Mouse (Mus musculus) intestine, embryonic 15.5 days (tissue): ENCODE results near the gene Rpl10. TPM values are rescaled to one million over a fixed set of nuclear protein-coding genes. Genes with fewer than 3 reads are reported as not detected.

Experiments used
- ATAC-seq: fragments of 200-750 bp; cut with Nextera tagmentation; 2 replicates; pipeline ENCODE4 v1.8.0; 2017; ENCODE audit warnings: moderate TSS enrichment, moderate library complexity
- H3K27ac ChIP-seq: fragments of 300-500 bp; sonication (generic); 2 replicates; pipeline ENCODE4 v1.5.1; 2015; ENCODE audit warnings: mild to moderate bottlenecking, inconsistent platforms
- H3K27me3 ChIP-seq: fragments of 300-500 bp; sonication (generic); replicated peaks from 2 replicates; pipeline ENCODE4 v1.6.1; 2015; ENCODE audit warnings: inconsistent platforms
- H3K36me3 ChIP-seq: fragments of 300-500 bp; sonication (generic); 2 replicates; pipeline ENCODE4 v1.6.1; 2015; ENCODE audit warnings: inconsistent platforms
- H3K4me1 ChIP-seq: fragments of 300-500 bp; sonication (generic); replicated peaks from 2 replicates; pipeline ENCODE4 v1.6.1; 2015; ENCODE audit warnings: inconsistent platforms
- H3K4me2 ChIP-seq: fragments of 300-500 bp; sonication (generic); replicated peaks from 2 replicates; pipeline ENCODE4 v1.6.1; 2015; ENCODE audit warnings: mild to moderate bottlenecking, inconsistent platforms
- H3K4me3 ChIP-seq: fragments of 300-500 bp; sonication (generic); replicated peaks from 2 replicates; pipeline ENCODE4 v1.5.1; 2015; ENCODE audit warnings: inconsistent platforms
- H3K9ac ChIP-seq: fragments of 300-500 bp; sonication (generic); 2 replicates; pipeline ENCODE4 v1.6.1; 2015; ENCODE audit warnings: inconsistent platforms
- H3K9me3 ChIP-seq: fragments of 300-500 bp; sonication (generic); 2 replicates; pipeline ENCODE4 v1.6.1; 2016; ENCODE audit warnings: inconsistent platforms
- WGBS: fragments of 180-500 bp; shearing (Covaris S2); methylation state at CpG from one replicate; pipeline ENCODE4 v1.1.7; 2015; 5-methylcytosine and 5-hydroxymethylcytosine counted together
- polyA plus RNA-seq: library from polyadenylated mRNA; unstranded; fragments of >200 nt; fragmentation: Nextera tagmentation; extraction: Ambion mirVana; gene quantifications from 2 replicates; pipeline ENCODE4 v1.2.1, GENCODE M21; 2015

Gene Rpl10
- polyA plus RNA-seq, 1 experiment from 2014 or later = 818 TPM

DNA sequence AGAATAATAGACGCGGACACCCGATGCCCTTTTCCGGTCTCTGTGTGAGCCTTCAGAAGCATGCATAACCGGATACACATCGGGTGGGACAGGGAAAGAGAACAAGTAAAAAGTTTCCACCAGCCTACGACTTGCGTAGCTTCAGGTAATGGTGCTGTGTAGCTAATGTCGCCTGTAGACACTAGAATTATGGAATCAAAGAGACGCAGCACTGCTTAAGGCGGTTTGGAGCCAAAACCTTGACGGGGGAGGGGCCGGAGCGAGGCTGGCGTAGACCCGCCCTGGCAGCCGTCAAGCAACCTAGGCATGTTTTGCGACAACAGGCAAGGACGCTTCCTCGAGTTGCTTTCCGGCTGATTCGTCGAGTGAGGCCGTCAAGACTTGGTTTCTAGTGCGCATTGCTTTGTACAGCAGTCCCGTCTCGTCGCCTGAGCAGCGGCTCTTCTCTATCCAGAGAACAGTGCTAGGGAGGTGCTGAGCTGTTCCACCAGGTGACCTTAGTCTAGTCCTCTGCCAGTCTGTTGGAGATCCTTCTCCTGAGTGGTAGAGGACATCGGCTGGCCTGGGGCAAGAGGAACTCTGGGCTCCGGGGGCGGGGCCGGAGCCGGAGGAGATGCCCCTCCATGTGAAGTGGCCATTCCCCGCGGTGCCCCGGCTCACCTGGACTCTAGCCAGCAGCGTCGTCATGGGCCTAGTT lies 11.9 kb downstream of the Rpl10 start:
- ATAC-seq = peak; percentile 71
- WGBS = 21% methylated on average over 39 of the region's 39 CpGs

DNA sequence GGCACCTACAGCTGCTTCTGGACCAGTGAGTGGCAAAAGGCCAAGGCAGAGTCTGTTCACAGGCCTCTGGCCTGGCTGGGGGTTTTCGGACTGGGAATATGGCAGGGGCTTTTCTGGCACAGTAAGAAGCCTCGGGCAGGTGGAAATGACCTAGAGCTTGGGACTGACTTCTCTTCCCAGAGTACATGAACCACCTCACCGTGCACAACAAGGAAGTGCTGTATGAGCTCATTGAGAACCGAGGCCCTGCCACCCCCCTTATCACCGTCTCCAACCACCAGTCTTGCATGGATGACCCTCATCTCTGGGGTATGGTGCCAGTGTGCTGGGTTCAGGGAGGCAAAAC lies 12.5 kb downstream of the Rpl10 start:
- peak overlapping the region; percentile 59 for H3K9ac ChIP-seq
- peak overlapping the region; percentile 86 for H3K27ac ChIP-seq
- H3K36me3 ChIP-seq = no peaks in the 10 kb centered on the region
- H3K4me3 ChIP-seq = peak overlapping the region; percentile 54
- ATAC-seq = no peak; the same call in none of the 2 replicates
- H3K9me3 ChIP-seq = no peaks in the 10 kb centered on the region
- H3K4me1 ChIP-seq = no peaks in the 10 kb centered on the region
- no peaks in the 10 kb centered on the region for H3K27me3 ChIP-seq
- H3K4me2 ChIP-seq = peak overlapping the region; percentile 64
- WGBS = 38% methylated on average over 5 of the region's 5 CpGs

More for the DNA sequence above, 11.9 kb downstream of the Rpl10 start:
- Histone ChIP-seq H3K4me2 (peak overlapping the region; percentile 68), H3K4me3 (peak overlapping the region; percentile 54), H3K36me3 (no peaks in the 10 kb centered on the region), H3K4me1 (no peaks in the 10 kb centered on the region), H3K9me3 (no peaks in the 10 kb centered on the region), H3K27me3 (no peaks in the 10 kb centered on the region), H3K27ac (peak overlapping the region; percentile 86), H3K9ac (peak overlapping the region; percentile 59)

DNA sequence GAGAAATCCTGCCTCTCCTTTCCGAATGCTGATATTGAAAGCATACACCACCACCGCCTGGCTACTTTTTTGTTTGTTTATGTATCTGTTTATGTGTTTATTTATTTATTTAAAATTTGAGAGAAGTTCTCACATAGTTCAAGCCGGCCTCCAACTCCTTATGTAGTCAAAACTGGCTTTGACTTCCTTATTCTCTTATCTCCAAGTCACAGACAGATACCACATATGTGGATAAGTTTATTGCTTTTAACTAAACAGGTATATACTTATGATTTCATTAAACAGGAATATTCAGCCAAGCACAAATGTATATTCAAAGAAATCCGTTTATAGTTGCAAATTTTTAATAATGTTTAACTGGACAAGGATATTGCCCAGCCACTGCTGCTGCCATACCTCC lies 22.8 kb downstream of the Rpl10 start:
- no peaks in the 10 kb centered on the region for H3K27me3 ChIP-seq
- H3K9me3 ChIP-seq = no peaks in the 10 kb centered on the region
- H3K4me1 ChIP-seq = no peaks in the 10 kb centered on the region
- H3K27ac ChIP-seq = no peak overlapping the region
- ATAC-seq = no peak
- no peak overlapping the region for H3K9ac ChIP-seq
- no peak overlapping the region for H3K4me3 ChIP-seq
- H3K36me3 ChIP-seq = peaks cover 2% of the 10 kb centered on the region; the same call in 1 of the 2 replicates
- H3K4me2 ChIP-seq = no peak overlapping the region
- 69% methylated on average over 4 of the region's 4 CpGs for WGBS

DNA sequence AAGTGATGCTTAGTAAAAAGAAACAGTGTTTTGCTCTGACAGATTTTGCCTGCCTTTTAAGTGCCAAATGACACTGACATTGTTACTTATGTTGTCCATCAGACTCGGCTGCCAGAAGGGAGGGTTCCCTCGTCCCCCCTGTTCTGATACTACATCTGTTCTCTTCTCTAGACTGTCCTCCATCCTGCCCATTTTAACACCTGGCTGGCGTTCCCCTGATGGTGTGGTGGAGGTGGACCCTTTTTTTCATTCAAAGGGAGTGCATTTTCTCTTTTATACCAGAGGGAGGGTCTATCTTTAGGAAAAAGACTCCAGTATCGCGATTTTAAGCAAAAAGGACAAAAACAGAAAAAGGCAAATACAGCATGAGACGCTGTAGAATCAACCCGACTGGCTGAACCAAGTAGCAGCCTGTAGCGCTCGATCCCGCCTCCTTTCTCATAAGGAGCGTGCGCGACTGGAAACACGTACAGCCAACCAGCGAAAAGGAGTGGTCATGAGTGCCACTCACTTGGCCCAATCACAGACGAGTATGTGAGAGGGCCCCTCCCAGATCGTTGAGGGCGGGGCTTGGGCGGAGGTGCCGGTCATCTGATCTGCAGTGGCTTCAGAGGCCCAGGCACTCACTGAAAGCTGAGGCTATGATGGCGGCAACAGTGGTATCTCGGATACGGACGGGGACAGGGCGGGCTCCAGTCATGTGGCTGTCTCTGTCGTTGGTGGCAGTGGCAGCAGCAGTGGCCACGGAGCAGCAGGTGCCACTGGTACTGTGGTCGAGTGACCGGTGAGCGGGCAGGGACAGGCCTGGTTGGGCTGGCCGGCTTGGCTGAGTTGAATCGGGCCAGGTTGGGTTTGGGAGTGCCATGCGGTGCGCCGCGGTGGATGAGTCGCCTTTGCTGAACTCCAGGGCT lies 26.2 kb downstream of the Rpl10 start, which contains the start of gene Atp6ap1:
Gene Atp6ap1, plus strand, starts transcription at position 560 of the 911 bp plus-strand sequence.
- Histone ChIP-seq H3K4me1 (no peaks in the 10 kb centered on the region), H3K36me3 (no peaks in the 10 kb centered on the region; the same call in 1 of the 2 replicates), H3K4me3 (peak within 1 kb of the TSS; percentile 59), H3K4me2 (peak within 1 kb of the TSS; percentile 62), H3K27me3 (no peaks in the 10 kb centered on the region), H3K27ac (0 out of 2 replicates have a peak within 1 kb of the TSS, but pooled peaks have one; percentile 58), H3K9me3 (no peaks in the 10 kb centered on the region), H3K9ac (peak within 1 kb of the TSS; percentile 65)
- 18% methylated on average over 37 of the region's 37 CpGs for WGBS
- ATAC-seq = peak; percentile 100

DNA sequence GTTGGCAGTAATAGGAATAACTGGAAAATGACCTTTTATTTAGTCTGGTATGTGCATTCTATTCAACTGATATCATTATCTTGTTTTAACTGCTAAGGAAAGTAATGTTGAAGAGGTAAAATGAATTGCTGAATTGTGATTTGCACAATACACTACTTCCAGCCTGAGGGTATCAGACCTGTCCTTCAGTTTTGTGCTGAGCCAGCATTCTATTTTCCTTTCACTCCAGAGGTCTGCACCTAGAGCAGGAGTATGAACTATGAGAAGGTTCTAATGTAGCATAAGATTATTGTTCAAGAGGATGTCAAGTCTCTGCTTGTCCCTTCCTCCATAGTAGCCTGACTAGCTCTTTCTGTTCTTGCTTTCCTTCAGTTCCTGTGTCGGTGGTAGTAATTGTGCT lies 27.7 kb downstream of the Rpl10 start:
- Histone ChIP-seq H3K4me1 (no peaks in the 10 kb centered on the region), H3K9me3 (no peaks in the 10 kb centered on the region), H3K4me2 (no peak overlapping the region), H3K4me3 (no peak overlapping the region), H3K9ac (no peak overlapping the region), H3K27ac (no peak overlapping the region), H3K27me3 (no peaks in the 10 kb centered on the region), H3K36me3 (no peaks in the 10 kb centered on the region; the same call in 1 of the 2 replicates)
- no peak for ATAC-seq
- WGBS = 94% methylated on average over 1 of the region's 1 CpGs

DNA sequence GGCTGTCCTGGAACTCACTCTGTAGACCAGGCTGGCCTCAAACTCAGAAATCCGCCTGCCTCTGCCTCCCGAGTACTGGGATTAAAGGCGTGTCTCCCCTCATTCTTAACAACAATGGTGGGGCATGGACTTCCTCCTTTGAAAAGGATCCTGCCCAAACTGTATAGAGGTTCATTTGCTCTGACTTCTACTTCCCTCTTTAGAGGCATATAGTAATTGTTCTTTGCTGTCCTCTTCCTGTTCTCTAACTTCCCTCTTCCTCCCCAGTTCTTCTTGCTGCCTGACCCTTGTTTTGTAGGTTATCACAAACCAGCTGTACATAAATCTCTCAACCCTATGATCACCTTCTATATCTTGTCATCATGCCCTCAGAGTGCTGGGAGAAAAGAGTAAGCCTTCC lies 29.1 kb downstream of the Rpl10 start:
- Histone ChIP-seq H3K4me3 (no peak overlapping the region), H3K4me2 (no peak overlapping the region), H3K9me3 (no peaks in the 10 kb centered on the region), H3K9ac (no peak overlapping the region), H3K4me1 (no peaks in the 10 kb centered on the region), H3K36me3 (no peaks in the 10 kb centered on the region; the same call in 1 of the 2 replicates), H3K27me3 (no peaks in the 10 kb centered on the region), H3K27ac (no peak overlapping the region)
- WGBS = 90% methylated on average over 3 of the region's 3 CpGs
- ATAC-seq = no peak

DNA sequence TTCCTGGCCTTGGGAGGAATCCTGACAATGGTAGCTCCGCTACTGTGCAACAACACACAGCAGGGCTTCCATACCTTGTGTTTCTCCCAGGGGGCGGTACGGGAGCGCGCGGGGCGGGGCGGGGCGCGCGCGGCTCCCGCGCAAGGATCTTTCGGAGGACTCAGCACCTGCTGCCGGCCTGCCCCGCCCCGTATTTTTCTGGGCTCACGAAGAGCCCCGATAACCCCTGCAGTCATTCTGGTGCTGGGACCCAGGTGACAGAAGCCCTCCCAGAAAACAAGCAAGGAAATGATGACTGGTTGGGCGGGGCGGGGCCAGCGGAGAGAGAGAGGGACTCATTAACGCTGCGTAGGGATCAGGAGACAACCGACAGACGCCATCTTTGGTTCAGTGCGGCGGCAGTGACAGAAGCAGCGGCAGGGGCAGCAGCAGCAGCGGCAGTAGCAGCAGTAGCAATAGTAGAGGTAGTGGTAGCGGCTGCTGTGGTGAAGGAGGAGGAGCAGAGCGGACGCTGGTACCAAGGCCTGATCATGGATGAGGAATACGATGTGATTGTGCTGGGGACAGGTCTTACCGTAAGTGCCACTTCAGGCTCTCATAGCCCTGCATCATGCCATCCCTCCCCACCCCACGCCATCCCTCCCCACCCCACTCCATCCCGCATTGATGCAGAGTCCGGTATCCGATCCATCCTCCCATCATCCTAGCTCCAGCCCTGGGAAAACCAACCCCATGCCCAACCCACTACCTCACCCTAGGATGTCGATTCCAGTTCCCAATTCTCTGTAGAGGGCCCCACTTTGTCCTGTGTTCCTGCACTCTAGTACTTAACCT lies 34.5 kb downstream of the Rpl10 start, which contains the start of gene Gdi1:
Gene Gdi1, plus strand, starts transcription at position 132 of the 834 bp plus-strand sequence.
- Histone ChIP-seq H3K9ac (peak within 1 kb of the TSS; percentile 62), H3K4me3 (peak within 1 kb of the TSS; percentile 55), H3K9me3 (no peaks in the 10 kb centered on the region), H3K27ac (peak within 1 kb of the TSS; percentile 60), H3K27me3 (no peaks in the 10 kb centered on the region), H3K4me2 (peak within 1 kb of the TSS; percentile 58), H3K4me1 (no peaks in the 10 kb centered on the region), H3K36me3 (no peaks in the 10 kb centered on the region; the same call in 1 of the 2 replicates)
- 16% methylated on average over 40 of the region's 41 CpGs for WGBS
- peak; percentile 92 for ATAC-seq

DNA sequence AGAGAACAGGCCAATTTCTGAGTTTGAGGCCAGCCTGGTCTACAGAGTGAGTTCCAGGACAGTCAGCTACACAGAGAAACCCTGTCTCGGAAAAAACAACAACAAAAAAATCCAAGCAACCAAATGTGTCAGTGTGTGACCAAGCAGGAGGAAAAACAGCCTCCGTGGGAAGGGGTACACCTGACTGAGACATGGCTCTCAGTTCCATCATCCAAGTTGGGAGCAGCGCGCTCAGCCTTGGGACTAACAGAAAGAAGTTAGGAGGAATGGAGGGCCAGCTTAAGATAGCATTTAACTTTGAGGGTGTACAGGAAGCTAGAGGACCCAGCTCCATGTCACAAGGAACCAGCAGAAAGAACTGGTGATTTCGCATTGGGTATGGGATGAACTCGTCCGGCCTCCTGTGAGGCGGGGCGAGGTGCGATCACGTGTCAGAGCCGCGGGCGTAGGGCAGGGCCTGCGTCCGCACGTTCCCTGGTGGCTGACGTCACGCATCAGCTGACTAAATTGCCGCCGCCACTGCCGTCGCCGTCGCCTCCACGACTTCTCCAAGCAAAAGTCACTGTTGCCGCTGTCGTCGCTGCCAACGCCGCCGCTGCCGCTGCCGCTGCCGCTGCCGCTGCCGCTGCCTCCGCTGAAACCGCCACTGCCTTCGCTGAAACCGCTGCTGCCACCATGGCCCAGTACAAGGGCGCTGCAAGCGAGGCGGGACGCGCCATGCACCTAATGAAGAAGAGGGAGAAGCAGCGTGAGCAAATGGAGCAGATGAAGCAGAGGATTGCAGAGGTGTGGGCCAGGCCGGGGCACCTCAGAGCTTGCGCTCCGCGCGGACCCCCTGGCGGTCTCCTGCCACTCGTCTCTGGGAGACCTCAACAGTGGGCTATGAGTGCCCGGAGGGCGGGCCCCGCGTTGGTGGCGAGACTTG lies 42.2 kb downstream of the Rpl10 start, which contains the start of gene Fam50a:
Gene Fam50a, plus strand, starts transcription at position 494 of the 925 bp plus-strand sequence.
- Histone ChIP-seq H3K4me3 (peak within 1 kb of the TSS; percentile 59), H3K27ac (peak within 1 kb of the TSS; percentile 80), H3K27me3 (no peaks in the 10 kb centered on the region), H3K9ac (peak within 1 kb of the TSS; percentile 69), H3K36me3 (no peaks in the 10 kb centered on the region), H3K9me3 (no peaks in the 10 kb centered on the region), H3K4me2 (peak within 1 kb of the TSS; percentile 69), H3K4me1 (no peaks in the 10 kb centered on the region)
- WGBS = 22% methylated on average over 59 of the region's 59 CpGs
- peak; percentile 98 for ATAC-seq

Other genes starting within 250 kb of the Rpl10 start
- 53.9 and 64.9 TPM in 2 replicates for gene Irak1, start 246.9 kb upstream of the Rpl10 start, polyA plus RNA-seq
- not detected in 2 replicates for gene Opn1mw, start 143.3 kb upstream of the Rpl10 start, polyA plus RNA-seq
- 10.7 and 10.9 TPM in 2 replicates for gene Mecp2, start 135.4 kb upstream of the Rpl10 start, polyA plus RNA-seq
- not detected in 2 replicates for gene Tex28, start 103.0 kb upstream of the Rpl10 start, polyA plus RNA-seq
- not detected in 2 replicates for gene Tktl1, start 93.6 kb upstream of the Rpl10 start, polyA plus RNA-seq
- 274 and 316 TPM in 2 replicates for gene Flna, start 21.0 kb upstream of the Rpl10 start, polyA plus RNA-seq
- gene Emd, start 16.1 kb upstream of the Rpl10 start, polyA plus RNA-seq = 21.7 and 25.7 TPM in 2 replicates
- 74.9 and 81.1 TPM in 2 replicates for gene Taz, start 11.1 kb downstream of the Rpl10 start, polyA plus RNA-seq
- 11.0 TPM in 2 replicates for gene Dnase1l1, start 11.5 kb downstream of the Rpl10 start, polyA plus RNA-seq
- gene Atp6ap1, start 26.3 kb downstream of the Rpl10 start, polyA plus RNA-seq = 120 and 126 TPM in 2 replicates
- 158 and 168 TPM in 2 replicates for gene Gdi1, start 34.2 kb downstream of the Rpl10 start, polyA plus RNA-seq
- gene Fam50a, start 42.2 kb downstream of the Rpl10 start, polyA plus RNA-seq = 58.8 and 60.0 TPM in 2 replicates
- 7.3 and 8.5 TPM in 2 replicates for gene Plxna3, start 58.3 kb downstream of the Rpl10 start, polyA plus RNA-seq
- 91.5 and 104 TPM in 2 replicates for gene Lage3, start 82.8 kb downstream of the Rpl10 start, polyA plus RNA-seq
- gene Ubl4a, start 102.4 kb downstream of the Rpl10 start, polyA plus RNA-seq = 65.1 and 66.8 TPM in 2 replicates
- 15.9 and 16.6 TPM in 2 replicates for gene Slc10a3, start 102.5 kb downstream of the Rpl10 start, polyA plus RNA-seq
- gene Fam3a, start 122.5 kb downstream of the Rpl10 start, polyA plus RNA-seq = 29.5 and 32.0 TPM in 2 replicates
- 18.4 and 19.7 TPM in 2 replicates for gene Ikbkg, start 122.5 kb downstream of the Rpl10 start, polyA plus RNA-seq
- gene G6pdx, start 158.4 kb downstream of the Rpl10 start, polyA plus RNA-seq = 45.9 and 46.3 TPM in 2 replicates
- not detected in 2 replicates for gene Gm6880, start 210.6 kb downstream of the Rpl10 start, polyA plus RNA-seq